Mouse (Mus musculus) retina, postnatal 1 day (tissue): ENCODE results near the gene Tbpl1.
A peak's percentile ranks its signal among the peaks of the same experiment; 100 is the strongest.

Source experiments
- DNase-seq: peaks from one replicate; pipeline ENCODE4 v3.0.0-alpha.2; 2012

The Tbpl1 gene

DNA sequence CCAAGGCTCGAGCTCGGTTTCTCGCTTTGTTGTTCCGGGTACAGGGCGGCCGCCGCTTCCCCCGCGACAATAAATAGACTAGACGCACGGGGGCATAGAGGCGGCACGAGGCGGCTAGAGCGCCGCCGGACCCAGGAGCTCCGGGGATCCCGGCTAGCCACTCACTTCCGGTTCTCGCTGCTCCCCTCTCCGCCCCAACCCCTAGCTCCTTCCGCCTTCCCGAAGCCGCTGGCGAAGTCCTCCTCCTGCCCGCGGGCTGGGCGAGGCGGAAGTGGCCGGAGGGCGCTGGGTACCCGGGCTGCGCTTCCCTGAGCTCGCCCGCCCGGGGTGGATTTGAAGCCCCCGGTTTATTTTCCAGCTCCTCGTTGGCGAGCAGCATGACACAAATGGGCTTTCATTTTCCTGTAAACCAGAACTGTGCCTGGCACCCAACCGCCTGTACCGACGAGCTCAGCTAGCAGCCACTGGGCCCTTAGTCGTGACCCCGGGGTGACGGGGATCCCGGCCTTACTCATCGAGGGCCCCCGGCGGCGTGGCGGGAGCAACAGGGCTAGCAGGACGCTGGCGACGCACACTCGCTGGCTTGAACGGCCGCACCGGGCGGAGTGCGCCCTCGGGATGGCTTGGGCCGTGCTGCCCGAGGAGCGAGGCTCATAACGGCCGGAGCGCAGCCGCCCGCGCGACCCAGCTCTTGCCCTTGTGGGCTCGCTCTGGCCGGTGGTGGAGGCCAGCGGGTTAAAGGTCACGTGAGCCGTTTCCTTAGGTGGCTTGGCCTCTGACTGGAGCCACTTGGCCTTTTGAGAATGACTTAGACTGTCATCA lies at the start of gene Tbpl1:
Tbpl1 (minus strand) TSS at position 667 of the 822 bp plus-strand sequence.
- DNase-seq, result peak; percentile 98

DNA sequence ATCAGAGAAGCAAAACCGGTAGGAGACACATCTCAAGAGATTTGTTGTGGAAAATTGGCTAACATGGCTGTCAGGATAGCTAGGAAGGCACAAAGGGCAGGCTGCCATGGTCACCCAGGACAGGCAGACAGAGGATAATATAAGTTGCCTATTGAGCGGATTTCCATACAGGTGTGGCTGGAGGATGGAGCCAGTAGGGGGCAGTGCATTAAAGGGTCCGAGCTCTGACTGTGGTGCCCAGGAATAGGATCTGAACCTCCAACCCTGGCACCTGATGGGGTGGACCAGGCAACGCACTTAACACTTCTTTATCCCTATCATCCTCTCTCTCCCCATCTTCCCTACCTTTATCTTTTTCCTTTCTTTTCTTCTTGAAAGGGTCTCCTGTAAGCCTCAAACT lies 49.7 kb upstream of the Tbpl1 start:
- DNase-seq, result peak; percentile 22

DNA sequence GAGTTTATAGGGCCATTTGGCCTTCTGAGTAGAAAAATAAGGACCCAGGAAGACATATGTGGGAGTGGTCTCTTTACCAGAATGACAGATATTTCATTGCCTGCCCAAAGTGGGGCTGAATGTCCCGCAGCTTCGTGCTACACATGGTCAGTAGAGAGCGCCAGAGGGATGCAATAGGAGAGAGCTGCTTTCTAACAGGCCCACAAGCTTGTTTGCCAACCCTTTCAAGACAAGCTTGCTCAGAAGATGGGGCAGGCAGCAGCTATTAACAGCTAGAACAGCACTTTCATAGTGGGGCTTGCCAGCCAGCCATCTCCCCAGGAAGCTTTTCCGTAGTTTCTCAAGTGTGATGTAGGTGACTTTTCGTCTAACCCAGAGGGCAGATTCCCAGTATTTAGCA lies 46.2 kb upstream of the Tbpl1 start:
- peak; percentile 61 for DNase-seq

- peak; percentile 51 for DNase-seq
These were observed 44.4 kb upstream of the Tbpl1 start for GRCm38 (mm10) chr10:22776007-22776698.

DNA sequence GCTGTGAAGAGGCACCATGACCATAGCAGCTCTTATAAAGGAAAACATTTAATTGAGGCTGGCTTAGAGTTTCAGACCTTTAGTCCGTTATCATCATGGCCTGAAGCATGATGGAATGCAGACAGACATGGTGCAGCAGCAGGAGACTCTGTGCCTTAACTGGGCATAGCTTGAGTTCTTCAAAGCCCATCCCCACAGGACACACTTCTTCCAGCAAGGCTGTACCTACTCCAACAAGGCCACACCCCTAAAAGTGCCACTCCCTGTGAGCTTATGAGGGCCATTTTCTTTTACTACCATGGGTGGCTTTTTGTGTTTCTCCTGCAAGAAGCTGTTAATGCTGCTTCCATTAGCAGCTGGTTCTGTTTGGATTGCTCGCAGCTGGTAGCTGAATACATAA lies 43.7 kb upstream of the Tbpl1 start:
- DNase-seq, result no peak

DNA sequence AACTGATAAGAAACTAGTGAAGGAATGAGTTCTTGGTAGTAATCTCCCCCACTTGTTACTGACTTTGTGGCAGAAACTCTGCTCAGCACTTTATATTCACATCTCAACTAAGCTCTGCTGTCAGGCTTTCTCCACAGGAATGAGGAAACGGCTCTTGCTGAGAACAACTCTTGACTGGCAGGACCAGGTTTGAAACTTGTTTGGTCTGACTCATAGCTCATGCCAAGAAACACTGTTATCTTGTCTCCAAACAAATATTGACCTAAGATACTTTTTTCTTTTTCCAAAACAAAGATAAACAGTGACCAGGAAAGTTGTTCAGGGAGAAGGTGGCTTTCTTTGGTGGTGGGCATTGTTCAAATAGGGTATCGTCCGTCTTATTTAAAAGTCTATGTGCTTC lies 42.9 kb upstream of the Tbpl1 start:
- DNase-seq, result no peak

- DNase-seq, result no peak
These were observed 22.5 kb upstream of the Tbpl1 start for GRCm38 (mm10) chr10:22754240-22754639.

DNA sequence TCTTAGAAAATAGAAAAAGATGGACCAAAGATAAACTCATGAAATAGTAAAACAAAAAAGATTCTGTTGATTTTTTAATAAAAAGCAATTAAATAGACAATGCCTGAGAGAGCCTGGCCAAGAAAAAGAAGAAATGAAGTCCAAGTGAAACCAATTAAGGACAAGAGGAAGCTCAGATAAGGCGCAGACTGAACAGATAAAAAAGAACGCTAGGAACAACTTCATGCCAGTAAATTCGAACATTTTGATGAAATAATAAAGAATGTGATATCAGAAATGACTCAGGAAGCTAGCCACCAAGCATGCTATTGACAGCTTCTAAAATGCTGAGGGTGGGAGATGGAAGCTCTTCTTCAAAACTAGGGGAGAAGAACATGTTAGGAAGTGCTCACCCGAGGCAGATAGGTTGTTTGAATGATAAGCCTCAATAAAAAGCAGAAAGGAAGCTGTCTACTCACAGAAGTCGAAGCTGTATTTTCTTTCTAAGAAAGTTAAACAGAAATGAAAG lies 19.5 kb upstream of the Tbpl1 start:
- DNase-seq, result no peak

- DNase-seq, result peak; percentile 52
These were observed 14.9 kb upstream of the Tbpl1 start for GRCm38 (mm10) chr10:22746334-22747322.

GRCm38 (mm10) chr10:22745922-22746321 lies 14.2 kb upstream of the Tbpl1 start:
- no peak for DNase-seq

GRCm38 (mm10) chr10:22732181-22732580 lies 443 bp upstream of the Tbpl1 start:
- DNase-seq, result no peak

DNA sequence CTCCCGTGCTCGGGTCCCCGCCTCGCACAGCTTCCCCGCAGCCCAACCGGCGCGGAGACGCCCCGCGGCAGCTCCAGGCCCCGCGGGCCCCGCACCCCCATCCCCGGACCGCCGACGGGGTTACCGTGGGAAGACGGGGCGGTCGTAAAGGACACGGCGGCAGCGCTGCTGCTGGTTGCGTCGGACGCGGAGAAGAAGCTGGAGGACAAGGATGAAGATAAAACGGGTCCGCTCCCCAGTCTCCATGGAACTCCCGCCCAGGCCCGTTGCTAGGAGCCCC lies 806 bp downstream of the Tbpl1 start:
- DNase-seq, result no peak

DNA sequence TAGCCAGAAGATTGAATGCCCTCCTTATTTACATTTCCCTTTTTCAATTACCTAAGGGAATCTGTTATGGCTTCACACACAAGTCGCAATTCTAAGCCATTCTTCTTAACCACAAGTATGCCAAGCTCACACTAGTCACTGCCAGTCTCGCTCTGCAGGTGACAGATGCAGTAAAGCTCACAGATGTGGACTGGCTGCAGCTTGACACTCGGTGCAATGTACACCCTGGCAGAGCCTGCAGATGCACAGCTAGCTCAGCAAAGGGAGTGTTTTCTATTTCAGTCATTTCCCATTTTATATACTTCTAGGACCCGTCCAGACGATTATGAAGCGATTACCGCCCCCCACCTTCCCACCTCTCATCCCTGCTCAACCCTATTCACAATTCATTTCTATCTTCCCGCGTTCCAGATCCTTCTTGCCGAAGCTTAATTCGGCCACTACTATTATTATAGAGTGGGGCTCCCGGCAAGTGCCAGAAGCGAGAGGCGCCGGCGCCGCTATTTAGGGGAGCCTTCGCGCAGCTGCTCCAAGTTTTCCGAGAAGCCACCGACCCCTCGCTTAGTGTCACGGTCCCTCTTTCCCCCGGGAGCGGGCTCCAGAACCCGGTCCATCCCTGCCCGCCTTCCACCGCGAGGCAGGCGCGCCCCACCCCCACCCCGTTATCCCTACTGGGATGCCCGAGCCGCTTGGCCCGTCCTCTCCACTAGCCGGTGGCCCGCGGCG lies 1.3 kb downstream of the Tbpl1 start:
- no peak for DNase-seq

DNA sequence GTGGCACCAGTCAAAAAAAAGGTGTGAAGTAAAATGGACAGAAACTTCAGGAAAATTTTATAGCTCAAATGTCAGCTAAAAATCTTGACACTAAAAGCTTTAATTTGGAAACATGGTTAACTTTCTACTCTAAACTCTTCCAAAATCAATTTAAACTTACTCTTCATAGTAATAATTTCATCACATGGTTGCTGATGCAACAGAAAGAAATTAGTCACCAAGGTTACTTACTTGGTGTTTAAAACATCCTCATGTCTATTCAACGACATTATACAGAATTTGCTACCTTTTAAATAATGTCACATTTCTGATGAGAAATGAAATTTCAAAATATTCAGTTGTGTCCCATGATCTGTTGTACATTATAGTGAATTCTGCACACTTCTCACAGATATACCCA lies 3.5 kb downstream of the Tbpl1 start:
- DNase-seq, result no peak

- DNase-seq, result no peak
These were observed 5.4 kb downstream of the Tbpl1 start for GRCm38 (mm10) chr10:22726295-22726694.

GRCm38 (mm10) chr10:22725166-22725565 lies 6.6 kb downstream of the Tbpl1 start:
- DNase-seq, result no peak

GRCm38 (mm10) chr10:22720781-22721529 lies 10.8 kb downstream of the Tbpl1 start:
- no peak for DNase-seq

- peak; percentile 35 for DNase-seq
These were observed 13.3 kb downstream of the Tbpl1 start for GRCm38 (mm10) chr10:22718475-22718874.

DNA sequence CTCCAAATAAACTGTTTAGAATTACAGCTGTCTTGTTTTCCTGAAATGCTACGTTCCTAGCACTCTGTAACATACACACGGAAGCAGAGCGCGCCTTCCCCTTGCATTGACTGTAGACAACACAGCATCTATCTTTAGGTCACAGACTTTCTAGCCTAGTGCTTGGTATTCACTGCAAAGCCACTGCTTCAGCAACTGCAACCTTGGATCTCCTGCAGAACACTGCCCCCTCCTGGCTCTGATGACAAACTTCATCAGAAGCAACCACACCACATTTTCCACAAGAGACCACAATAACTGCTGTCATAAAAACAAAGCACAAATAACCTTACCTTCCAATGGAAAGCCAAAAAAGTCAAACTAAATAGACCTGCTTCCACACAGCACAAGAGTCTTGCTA lies 17.2 kb downstream of the Tbpl1 start:
- peak; percentile 71 for DNase-seq

GRCm38 (mm10) chr10:22712955-22713354 lies 18.8 kb downstream of the Tbpl1 start:
- no peak for DNase-seq

- no peak for DNase-seq
These were observed 21.5 kb downstream of the Tbpl1 start for GRCm38 (mm10) chr10:22710173-22710777.
